ENCODE assay signal across 18 mouse cellular contexts in the genomic region with DNA sequence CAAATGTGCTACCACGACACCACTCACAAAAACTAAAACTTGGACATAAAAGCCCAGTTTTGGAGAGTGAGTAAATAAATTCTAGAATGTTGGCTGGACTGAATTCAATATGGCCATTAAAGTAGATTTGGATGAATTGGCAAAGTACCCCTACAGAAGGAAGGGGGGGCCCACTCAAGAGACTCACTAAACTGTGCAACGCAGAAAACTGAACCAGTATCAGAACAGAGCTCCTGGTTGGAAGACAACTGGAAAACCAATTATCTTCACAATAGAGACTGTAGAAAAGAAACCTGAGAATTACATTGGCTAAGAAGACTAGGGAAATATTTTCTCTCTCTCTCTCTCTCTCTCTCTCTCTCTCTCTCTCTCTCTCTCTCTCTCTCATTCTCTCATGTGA. TPM values are rescaled to one million over a fixed set of nuclear protein-coding genes. Genes with fewer than 3 reads are reported as not detected.
DNase-seq lines count a peak whose midpoint lies in the region; ATAC-seq and TF ChIP-seq lines count a peak whose summit lies in the region.
"Had no signal": no experiment of that assay in that cellular context is flagged by ENCODE, and none has a peak within 500 bp of the region (broad histone marks: within the 10 kb centered on the region; RNA-seq: fewer than 3 reads in every experiment).

No protein-coding gene starts in this region.

- H3K27me3 ChIP-seq in limb, embryonic 14.5 days (ENCODE audit: control insufficient read depth, insufficient read depth, low read length) = no peaks in the 10 kb centered on the region
- H3K27me3 ChIP-seq: embryonic facial prominence, embryonic 13.5 days; forebrain, embryonic 13.5 days; forebrain, embryonic 15.5 days had no signal

- no peak overlapping the region for H3K9ac ChIP-seq in limb, embryonic 14.5 days (ENCODE audit: low read depth, low read length, severe bottlenecking)
- H3K9ac ChIP-seq: embryonic facial prominence, embryonic 13.5 days; forebrain, embryonic 13.5 days; forebrain, embryonic 15.5 days; forebrain, postnatal 0 days had no signal

- no peak overlapping the region for H3K4me2 ChIP-seq in limb, embryonic 14.5 days (replicated peaks; ENCODE audit: low read depth, low read length, severe bottlenecking)
- H3K4me2 ChIP-seq: embryonic facial prominence, embryonic 13.5 days; forebrain, embryonic 13.5 days; forebrain, embryonic 15.5 days had no signal

- ATAC-seq in limb, embryonic 14.5 days (ENCODE audit: low FRiP score, low read depth) = peak; percentile 56; the same call in 1 of the 2 replicates
- ATAC-seq: forebrain, embryonic 13.5 days; forebrain, embryonic 15.5 days; forebrain, postnatal 0 days had no signal

- H3K4me1 ChIP-seq in brown adipose tissue, adult 24 weeks (ENCODE audit: control insufficient read depth, insufficient read depth, insufficient read length, low read length) = peaks cover 31% of the 10 kb centered on the region
- H3K4me1 ChIP-seq in limb, embryonic 14.5 days (ENCODE audit: control insufficient read depth, insufficient read depth, low read length) = peaks cover 56% of the 10 kb centered on the region

- no peaks in the 10 kb centered on the region for H3K36me3 ChIP-seq in limb, embryonic 14.5 days (ENCODE audit: control insufficient read depth, insufficient read depth, low read length)
- H3K36me3 ChIP-seq: embryonic facial prominence, embryonic 13.5 days; forebrain, embryonic 15.5 days had no signal

- no peak for TF ChIP-seq CTCF in gastrocnemius, adult 2 months (IDR thresholded peaks at IDR 0.05)

- H3K4me3 ChIP-seq in gastrocnemius, adult 2 months = no peak overlapping the region
- no peak overlapping the region for H3K4me3 ChIP-seq in brown adipose tissue, adult 24 weeks (ENCODE audit: insufficient read depth, low read depth, low read length)
- no peak overlapping the region for H3K4me3 ChIP-seq in limb, embryonic 14.5 days (replicated peaks; ENCODE audit: low read length)
- H3K4me3 ChIP-seq: embryonic facial prominence, embryonic 13.5 days; forebrain, embryonic 13.5 days; forebrain, embryonic 15.5 days had no signal

- no peaks in the 10 kb centered on the region for H3K9me3 ChIP-seq in limb, embryonic 14.5 days (ENCODE audit: control insufficient read depth, low read length)
- H3K9me3 ChIP-seq: embryonic facial prominence, embryonic 13.5 days; forebrain, embryonic 13.5 days; forebrain, embryonic 15.5 days had no signal

- TF ChIP-seq POLR2A in limb, embryonic 14.5 days (IDR thresholded peaks at IDR 0.05; ENCODE audit: borderline replicate concordance, extremely low read depth, insufficient read depth, insufficient read length) = no peak

- peak overlapping the region; percentile 9; the same call in 1 of the 2 replicates for H3K27ac ChIP-seq in gastrocnemius, adult 2 months
- 0 out of 2 replicates have a peak overlapping the region, but pooled peaks have one; percentile 11 for H3K27ac ChIP-seq in brown adipose tissue, adult 24 weeks (replicated peaks; ENCODE audit: low read depth, low read length)
- no peak overlapping the region for H3K27ac ChIP-seq in limb, embryonic 14.5 days (replicated peaks; ENCODE audit: low read depth, low read length)
- H3K27ac ChIP-seq: embryonic facial prominence, embryonic 13.5 days; forebrain, embryonic 13.5 days; forebrain, embryonic 15.5 days had no signal

- 48% methylated on average over 2 of the region's 2 CpGs for WGBS in limb, embryonic 14.5 days

- intact Hi-C loops in gastrocnemius, adult 2 months (cut with DNase I) = no loop called here

- DNase-seq in gastrocnemius, adult 2 months = no peak
- no peak for DNase-seq in gastrocnemius, adult 18-20 months (ENCODE audit: low spot score)
- peak; percentile 64 for DNase-seq in limb, embryonic 14.5 days (ENCODE audit: low spot score)
- DNase-seq in lung, adult 18-20 months = no peak
- no peak for DNase-seq in thymus, adult 18-20 months
- DNase-seq: adrenal gland, adult 2 months; adrenal gland, postnatal 10 days; adrenal gland, postnatal 25 days; cerebellum, adult 11-12 months; cerebellum, adult 2 months; cerebellum, adult 9-10 months; cerebellum, postnatal 10 days; cerebellum, postnatal 25 days; forebrain, postnatal 0 days had no signal

RNA-seq across cellular contexts. Expression of a gene that starts 45.0 kb away (rescaled TPM):
- total RNA-seq in gastrocnemius, adult 2 months (2021) = 1 to 10 TPM; 4.5 to 5.9 TPM
- total RNA-seq in gastrocnemius, adult 18-20 months (2021) = 1 to 10 TPM; 2.9 to 4.9 TPM
- polyA plus RNA-seq in brown adipose tissue, adult 24 weeks (2012; ENCODE audit: insufficient read depth, insufficient read length, missing spikeins) = 7.8 and 8.8 TPM in 2 replicates
- polyA plus RNA-seq in limb, embryonic 14.5 days (2012; rRNA removed) = 45.1 and 53.4 TPM in 2 replicates
- polyA plus RNA-seq in limb, embryonic 14.5 days (2014; fragmentation: Nextera tagmentation; extraction: Ambion mirVana) = 49.7 and 58.0 TPM in 2 replicates
